Mouse (Mus musculus) brown adipose tissue, adult 24 weeks (tissue): ENCODE measurements at regions not wholly inside any gene's neighbourhood (a gene's known extent, or its start where the extent isn't known, plus 50 kb on each side); places are given as distances from the start of the nearest gene placed in this dataset.
"Not testable (repeated sequence)": the region's sequence is repeated elsewhere in the genome, so short reads cannot be mapped to it uniquely, and the experiment has no call there.

Source experiments
- H3K27ac ChIP-seq: fragments of 200-500 bp; replicated peaks from 2 replicates; pipeline ENCODE4 v1.5.1; 2012; ENCODE audit warnings: low read depth, mild to moderate bottlenecking, low read length
- H3K4me1 ChIP-seq: fragments of 200-500 bp; 2 replicates; pipeline ENCODE4 v1.6.1; 2012; ENCODE audit warnings: low read length, mixed read lengths; ENCODE audit not compliant: control insufficient read depth, insufficient read depth, insufficient read length
- H3K4me3 ChIP-seq: fragments of 200-500 bp; 2 replicates; pipeline ENCODE4 v1.5.1; 2012; ENCODE audit warnings: low read depth, mild to moderate bottlenecking, low read length, moderate library complexity; ENCODE audit not compliant: insufficient read depth

DNA sequence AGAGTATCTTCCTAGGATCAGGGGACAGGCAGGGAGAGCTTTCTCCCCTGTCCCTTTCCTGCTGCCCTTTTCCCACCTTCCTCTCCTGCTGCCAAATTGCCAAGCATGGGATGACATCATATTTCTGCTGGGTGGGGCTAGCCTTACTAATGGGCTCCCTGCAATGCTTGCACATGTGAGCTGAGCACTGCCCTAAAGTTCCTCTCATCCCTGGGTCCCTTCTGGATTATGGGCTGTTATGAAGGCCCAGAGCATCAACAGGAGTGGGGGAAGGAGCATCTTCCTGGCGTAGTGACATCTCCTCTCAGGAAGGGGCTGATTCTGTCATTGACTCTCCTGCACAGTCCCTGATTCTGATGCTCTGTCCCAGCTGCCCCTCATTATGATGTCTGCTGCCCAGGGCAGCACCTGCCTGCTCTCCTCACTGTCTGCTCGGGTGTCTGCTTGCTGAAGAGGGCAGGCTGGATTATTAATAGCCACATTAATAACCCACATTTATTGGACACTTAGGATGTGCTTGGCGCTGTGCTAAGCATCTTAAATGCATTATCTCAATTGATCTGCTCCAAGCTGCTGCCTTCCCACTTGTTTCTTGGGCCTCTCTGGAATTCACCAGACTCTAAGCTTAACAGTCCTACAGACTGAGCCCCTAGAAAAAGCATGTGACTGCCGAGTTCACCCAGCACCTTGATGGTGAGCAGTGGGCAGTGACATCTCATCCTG is 219.1 kb downstream of the Tpra1 start:
- Histone ChIP-seq H3K27ac (no peak overlapping the region), H3K4me3 (no peak overlapping the region), H3K4me1 (no peaks in the 10 kb centered on the region)

DNA sequence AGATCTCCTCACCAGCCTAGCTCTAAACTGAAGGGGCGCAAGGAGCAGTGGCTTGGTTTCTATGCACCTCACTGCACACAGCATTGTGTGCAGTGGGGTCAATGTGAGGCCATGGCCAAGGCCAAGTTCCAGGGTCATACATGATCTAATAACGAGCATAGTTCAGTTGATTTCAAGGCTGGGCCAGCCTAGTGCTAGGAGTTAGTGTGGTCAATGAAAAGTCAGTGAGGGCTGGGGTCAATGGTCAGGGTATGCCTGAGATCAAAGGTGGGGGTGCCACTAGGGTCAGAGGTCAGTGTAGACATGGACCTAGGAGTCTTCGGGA is 219.7 kb downstream of the Tpra1 start:
- H3K4me1 ChIP-seq = no peaks in the 10 kb centered on the region
- H3K4me3 ChIP-seq = no peak overlapping the region
- H3K27ac ChIP-seq = no peak overlapping the region

DNA sequence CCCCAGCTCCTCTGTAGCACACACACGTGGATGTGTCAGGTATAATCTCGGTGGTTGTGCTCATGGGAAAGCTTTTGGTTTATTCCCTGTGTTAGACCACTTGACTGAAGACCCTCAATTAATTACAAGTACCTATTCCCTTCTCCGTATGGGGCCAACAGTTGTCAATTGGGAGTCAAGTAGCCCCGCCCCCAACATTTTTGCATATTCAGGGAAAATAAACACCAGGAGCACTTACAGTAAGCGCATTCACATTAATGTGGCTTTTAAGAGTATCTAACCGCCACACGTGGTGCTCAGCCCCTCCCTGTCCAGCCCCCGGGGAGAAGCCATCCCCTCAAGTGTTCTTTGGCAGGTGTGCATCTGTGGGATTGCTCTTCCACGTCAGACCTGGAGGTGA is 223.9 kb downstream of the Tpra1 start:
- Histone ChIP-seq H3K4me1 (no peaks in the 10 kb centered on the region), H3K4me3 (no peak overlapping the region), H3K27ac (no peak overlapping the region)

DNA sequence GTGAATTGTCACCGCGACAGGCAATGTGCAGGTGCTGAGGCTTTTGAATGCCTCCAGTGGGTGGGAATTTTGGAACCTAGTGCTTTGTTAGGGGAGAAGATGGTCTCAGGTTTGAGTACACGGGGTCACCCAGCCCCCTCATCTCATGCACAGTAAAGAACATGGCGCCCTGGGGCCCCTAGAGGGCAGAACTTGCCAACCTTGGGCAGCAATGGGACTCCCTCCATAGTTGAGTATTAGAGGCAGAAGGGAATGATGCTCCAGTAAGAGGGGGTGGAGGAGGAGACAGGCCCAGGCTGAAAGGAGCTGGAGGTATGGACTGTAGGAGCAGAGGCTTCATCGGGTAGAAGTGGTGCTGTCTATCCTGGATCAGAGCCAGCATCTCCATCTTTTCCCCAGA is 226.1 kb downstream of the Tpra1 start:
- H3K27ac ChIP-seq, H3K4me1 ChIP-seq, H3K4me3 ChIP-seq: not testable (repeated sequence)

DNA sequence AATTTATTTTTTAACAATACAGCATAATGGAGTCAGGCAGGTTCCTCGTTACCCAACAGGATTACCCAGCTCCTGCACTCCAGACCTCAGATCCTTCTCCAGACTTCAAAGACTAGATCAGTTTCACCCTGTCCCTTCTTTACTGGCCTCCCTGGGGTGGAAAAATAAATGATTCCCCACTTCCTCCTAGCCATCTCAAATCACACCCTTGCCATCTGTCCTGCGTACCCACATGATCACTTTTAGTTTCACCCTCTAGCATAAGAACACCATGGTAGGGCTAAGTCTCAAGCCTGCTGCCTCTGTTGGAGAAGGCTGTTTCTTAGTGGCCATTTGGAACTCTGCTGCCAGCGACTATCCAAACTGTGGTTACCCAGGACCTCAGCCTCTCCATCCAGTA is 222.0 kb downstream of the Plxna1 start:
- Histone ChIP-seq H3K27ac (no peak overlapping the region), H3K4me3 (no peak overlapping the region), H3K4me1 (no peaks in the 10 kb centered on the region)

DNA sequence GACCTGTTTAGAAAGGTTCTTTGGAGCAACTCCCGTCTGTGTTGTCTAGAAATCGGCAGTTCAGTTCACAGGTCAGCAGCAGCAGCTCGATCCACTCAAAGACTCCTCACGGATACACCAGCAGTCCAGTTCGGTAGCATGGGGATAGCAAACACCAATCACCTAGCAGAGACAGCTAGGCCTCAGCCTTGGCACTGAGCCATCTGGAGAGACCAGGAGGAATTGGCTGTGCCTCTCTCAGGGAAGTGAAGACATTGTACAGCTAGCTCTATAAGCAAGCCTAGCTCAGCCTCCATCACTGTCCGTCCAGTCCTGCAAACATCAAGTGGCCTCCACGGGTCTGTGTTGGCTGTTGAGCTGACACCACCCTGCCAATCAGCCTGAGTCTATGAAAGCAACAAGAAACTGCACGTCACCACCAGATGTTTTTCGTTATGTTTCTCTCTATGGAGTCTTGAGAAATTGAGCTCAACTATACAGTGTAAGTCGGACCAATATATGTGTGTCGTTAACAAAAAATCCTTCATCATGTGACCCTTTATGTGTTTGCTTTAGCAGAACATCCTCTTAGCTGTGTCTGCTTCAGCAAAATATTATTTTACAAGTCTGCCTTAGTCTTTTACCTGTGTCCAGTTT is 209.3 kb downstream of the Plxna1 start:
- Histone ChIP-seq H3K4me3 (no peak overlapping the region), H3K27ac (no peak overlapping the region), H3K4me1 (no peaks in the 10 kb centered on the region)

DNA sequence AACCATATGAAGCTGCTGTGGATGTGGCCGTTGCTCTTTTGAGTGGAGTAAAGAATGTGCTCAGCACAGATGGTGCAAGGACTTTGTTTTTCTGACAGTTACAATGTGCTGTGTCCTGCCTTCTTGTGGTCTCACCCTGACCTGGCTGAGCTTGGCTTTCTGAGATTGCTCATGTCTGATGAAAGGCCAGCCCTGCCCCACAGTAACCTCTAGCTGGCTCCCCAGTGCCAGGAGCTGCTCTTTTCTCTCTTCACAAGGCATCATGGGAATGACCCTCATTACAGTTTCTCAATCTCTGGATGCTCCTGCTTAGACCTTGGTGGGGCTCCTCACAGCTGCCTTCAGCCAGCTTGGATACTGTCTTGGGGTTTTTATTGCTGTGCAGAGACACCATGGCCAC is 204.9 kb downstream of the Plxna1 start:
- no peak overlapping the region for H3K27ac ChIP-seq
- H3K4me3 ChIP-seq = no peak overlapping the region
- H3K4me1 ChIP-seq = no peaks in the 10 kb centered on the region

DNA sequence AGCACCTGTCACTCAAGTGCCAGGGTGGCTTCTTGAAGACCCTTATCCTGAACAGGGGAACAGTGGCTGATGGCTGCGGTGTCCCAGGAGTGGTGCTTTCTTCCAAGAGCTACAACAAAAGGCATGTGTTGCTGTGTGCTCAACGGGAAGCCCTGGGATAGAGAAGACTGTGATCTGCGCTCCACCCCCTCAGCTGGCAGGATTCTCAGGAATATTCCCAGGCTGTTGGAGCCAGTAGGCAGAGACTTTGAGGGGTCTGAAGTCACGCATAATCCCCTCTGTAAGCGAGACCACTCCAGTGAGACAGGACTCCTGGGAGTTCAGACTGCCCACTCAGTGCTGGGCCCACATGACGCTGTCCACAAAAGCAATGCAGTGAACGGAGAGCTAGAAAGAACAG is 202.4 kb downstream of the Plxna1 start:
- Histone ChIP-seq H3K4me3 (no peak overlapping the region), H3K4me1 (no peaks in the 10 kb centered on the region), H3K27ac (no peak overlapping the region)

DNA sequence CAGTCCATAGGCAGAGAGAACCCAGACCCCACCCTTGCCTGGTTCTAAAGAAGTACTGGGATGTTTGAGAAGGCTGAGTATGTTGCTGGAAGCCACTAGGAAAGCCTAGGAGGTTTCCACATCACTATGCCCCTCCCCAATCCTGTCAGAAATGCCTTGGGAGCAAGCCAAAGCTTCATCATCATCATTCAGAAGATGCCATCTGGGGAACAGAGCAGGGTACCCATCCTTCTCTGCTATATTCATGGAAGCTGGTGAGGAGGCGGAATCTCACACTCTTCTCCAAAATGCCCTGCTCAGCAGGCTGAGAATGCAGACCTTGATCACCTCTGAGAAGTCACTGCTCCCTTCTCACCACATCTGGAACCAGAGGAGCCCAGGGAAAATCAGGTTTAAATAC is 200.7 kb downstream of the Plxna1 start:
- Histone ChIP-seq H3K4me3 (no peak overlapping the region), H3K4me1 (no peaks in the 10 kb centered on the region), H3K27ac (no peak overlapping the region)

DNA sequence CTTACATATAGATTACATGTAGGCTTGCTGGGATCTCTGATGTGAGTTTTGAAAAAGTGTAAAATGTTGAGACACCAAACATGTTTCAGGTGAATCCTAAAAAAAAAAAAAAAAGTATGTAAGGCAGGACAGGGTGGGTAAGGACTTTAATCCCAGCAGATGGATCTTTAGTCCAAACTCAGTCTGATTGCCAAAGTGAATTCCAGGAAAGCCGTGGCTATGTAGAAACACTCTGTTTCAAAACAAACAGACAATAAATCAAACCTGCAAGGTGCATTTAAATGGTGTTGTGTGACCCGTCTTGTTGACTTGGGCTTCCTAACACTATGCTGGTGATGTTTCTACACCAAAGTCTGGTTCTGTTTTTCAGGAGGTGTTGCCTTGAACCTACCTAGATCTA is 192.9 kb downstream of the Plxna1 start:
- H3K27ac ChIP-seq = no peak overlapping the region
- H3K4me3 ChIP-seq = no peak overlapping the region

DNA sequence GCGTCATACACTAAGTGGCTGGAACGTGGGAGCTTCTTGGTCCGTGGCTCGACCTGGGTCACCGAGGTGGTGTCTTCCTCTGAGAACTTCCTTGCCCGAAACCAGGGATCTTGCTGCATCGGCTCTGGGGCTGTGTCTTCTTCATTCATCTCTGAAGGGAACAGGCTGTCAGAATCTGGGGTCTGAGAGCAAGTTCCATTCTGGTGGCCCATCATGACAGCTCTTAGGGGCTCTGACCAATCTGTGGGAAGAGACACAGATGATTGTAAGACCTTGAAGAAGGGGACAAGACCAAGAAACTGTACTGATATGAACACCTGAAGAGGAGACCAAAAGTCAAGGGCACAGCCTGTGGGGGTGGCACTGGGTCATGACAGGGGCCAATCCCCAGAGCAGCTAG is 177.5 kb downstream of the Plxna1 start:
- H3K27ac ChIP-seq, H3K4me1 ChIP-seq, H3K4me3 ChIP-seq: not testable (repeated sequence)

More for the DNA sequence above, 192.9 kb downstream of the Plxna1 start:
- H3K4me1 ChIP-seq = no peaks in the 10 kb centered on the region

DNA sequence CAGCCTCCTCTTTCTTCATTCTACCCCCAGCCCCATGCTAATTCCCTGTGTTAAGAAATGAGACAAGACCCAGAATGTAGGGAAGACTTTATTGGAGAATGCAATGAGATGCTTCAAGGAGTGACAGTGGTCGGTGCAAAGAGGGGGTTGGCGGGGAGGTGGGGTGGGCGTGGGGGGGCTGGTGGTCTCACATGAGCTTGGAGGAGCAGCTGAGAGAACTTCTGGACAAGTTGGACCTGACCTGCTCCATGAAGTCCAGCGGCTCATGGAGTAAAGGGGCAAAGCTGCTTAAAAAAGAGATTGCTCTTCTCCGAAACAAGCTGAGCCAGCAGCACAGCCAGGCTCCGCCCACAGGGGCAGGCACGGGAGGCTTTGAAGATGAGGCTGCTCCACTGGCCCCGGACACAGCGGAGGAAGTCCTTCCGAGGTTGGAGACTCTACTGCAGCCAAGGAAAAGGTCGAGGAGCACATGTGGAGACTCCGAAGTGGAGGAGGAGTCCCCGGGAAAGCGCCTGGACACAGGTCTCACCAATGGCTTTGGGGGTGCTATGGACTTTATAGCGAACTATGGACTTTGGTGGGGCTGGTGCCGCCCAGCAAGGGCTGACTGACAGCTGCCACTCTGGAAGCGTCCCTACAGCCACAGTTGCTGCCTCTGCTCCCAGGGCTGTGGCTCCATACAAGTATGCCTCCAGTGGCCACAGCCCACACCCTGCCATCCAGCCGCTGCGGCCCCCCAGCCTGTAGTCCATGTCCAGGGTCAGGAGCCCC is 161.7 kb downstream of the Plxna1 start:
- not testable (repeated sequence) for H3K4me3 ChIP-seq, H3K27ac ChIP-seq, H3K4me1 ChIP-seq

DNA sequence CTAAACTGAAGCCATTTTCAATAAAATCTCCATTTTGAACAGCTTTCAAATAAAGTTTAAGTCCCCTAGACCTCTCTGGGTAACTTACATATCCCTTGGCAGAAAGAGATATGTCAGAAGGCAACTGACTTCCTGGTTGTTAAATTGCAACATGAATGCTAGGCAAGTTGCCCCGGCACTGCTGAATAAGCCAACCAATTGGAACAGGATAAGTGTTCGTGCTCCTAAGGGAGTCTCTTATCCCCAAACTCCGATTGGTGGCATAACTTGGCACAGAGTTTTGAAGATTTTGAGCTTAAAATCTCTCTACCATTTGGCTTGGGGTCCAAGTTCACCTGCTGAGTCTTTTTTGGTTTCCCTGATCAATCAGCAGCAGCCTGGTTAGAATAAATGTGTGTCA is 147.4 kb downstream of the Plxna1 start:
- H3K4me1 ChIP-seq = no peaks in the 10 kb centered on the region
- no peak overlapping the region for H3K4me3 ChIP-seq
- no peak overlapping the region for H3K27ac ChIP-seq

DNA sequence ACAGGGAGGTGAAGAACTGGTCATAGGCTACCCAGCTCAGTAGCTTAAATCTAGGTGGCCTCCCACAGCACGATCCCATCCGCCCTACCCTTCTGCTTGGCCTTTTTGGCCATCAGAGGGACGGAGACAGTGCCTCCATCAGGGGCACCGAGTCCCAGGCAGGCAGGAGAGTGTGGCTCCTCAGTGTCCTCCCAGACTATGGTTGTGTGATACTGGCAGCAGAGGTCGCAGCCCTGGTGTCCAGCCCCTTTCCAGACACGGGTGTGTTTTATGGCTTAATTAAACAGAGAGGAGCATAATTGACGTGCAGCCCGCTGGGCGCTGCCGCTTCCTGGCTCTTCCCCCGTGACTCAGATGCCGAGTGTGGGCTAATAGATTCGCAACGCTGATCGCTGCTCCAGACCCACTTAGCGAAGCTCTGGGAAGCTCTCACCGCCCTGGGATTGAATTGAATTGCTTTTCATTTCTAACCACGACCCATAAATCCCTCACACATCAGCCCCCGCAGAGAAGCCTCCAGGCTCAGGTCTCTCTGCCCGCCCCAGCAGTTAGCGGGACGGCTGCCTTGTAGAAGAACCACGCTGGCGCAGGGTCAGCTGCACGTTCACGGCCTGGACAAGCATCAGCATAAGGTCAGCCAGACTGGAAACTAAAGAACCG is 126.9 kb downstream of the Plxna1 start:
- Histone ChIP-seq H3K27ac (no peak overlapping the region), H3K4me3 (peak overlapping the region; percentile 29), H3K4me1 (peaks cover 5% of the 10 kb centered on the region; the same call in 1 of the 2 replicates)

DNA sequence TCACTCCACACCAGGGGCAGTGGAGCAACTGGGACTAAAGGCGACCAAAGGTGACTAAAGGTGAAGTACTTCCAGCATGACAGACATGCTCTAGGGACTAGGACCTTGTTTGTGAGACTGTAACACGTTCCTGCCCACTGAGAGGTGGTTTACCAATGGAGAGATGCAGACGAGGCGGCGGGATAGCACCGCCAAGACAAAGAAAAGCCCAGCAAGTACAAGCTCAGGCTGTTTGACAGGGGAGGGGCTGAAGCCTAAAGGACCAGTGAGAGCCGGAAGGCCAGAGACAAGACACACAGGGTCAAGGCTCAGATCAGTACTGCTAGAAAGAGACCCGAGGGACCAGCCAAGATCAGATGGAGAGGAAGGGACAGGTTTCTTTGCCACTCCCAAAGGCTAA is 126.2 kb downstream of the Plxna1 start:
- H3K4me3 ChIP-seq = no peak overlapping the region
- no peak overlapping the region for H3K27ac ChIP-seq
- H3K4me1 ChIP-seq = peaks cover 5% of the 10 kb centered on the region; the same call in 1 of the 2 replicates
